Mouse (Mus musculus): Measurements from ENCODE around the gene Nrip1.
A peak's percentile ranks its signal among the peaks of the same experiment; 100 is the strongest.

Gene Nrip1

GRCm38 (mm10) chr16:76371614-76371917, 2.1 kb downstream of the Nrip1 start:
- no peak for DNase-seq

DNA sequence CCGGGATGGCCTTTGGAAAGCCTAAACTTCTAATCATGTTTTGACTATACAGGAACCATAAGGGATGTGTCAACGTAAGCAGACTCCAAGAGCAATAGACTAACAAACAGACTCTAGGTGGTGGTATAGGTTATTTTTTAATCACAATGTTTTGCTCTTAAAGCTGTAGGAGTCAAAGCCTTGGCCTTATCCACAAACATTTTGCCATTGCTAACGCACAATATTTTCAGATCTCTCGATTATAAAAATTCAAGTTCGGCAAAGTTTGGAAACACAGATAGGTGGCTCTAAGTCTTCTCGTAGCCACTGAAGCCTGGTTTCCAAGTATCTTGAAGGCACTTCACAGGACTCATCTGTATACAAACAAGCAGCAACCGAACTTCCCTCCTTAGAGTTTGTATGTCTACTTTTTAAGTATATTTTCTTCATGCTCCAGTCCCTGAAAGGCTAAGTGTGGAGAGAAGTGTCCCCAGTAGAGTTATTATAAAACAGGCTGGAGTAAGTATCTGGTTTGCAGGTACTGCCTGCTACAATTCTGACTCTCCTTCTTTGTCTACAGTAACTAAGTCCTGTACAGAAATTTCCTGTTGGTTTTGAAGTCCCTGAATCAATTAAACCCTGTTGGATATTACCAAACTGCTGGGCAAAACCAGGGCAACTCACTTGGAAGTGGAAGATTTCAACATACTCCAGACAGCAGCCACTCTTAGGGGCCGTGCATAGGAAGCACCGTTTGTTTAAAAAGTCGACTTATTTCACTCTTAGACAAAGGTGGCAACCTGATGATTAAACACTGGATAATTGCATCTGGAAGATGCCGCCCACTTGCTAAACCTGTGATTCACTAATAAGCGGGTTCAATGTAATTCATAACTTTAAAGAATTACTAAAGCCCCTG, 2.7 kb downstream of the Nrip1 start:
- no peak for DNase-seq

DNA sequence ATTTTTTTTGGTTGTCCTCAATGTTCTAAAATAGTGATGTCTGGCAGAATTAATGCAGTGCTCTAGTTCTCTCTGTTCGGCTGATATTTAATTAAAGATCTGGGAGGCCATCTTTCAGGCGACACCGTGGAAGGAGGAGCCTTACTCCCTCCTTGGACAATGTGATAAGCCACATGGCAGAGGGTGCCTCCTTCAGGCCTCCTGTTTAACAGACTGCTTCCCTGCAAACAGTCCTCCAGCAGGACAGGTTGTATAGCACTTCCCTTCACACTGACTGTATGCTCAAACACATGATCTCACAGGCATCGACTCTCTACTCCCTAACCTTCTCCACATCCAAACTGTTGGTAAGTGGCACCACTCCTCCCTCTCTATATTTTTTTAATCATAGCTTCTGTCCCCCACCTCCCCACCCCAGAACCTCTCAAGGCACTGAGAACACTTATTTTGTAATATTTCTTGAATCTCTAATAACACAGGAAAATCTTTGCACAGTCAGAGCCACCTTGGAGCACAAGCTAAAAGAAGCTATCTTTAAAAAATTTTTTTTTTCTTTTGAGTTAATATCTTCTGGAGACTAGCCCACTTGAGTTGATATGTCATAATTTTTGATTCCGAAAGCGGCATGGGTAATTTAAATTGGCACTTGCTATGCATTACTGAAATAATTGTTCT, 3.4 kb downstream of the Nrip1 start:
- peak; percentile 46 to 50 for DNase-seq

DNA sequence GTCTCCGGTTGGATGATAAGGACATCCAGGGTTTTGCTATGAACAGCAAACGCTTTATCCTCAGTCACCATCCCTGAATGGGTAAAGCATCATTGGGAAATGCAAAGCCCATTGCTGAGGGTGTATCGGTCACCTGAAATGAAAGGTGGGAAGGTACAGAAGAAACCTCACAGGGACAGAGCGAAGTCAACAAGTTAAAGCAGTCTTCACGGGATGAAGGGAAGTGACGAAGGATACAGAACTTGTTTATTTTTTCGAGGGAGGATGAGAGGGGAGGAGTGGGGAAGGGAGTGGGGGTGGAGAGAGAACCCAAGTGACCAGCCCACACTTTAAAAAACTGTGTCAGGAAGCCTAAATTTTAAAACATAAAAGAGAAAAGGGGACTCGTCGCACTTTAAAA, 4.4 kb downstream of the Nrip1 start:
- no peak for DNase-seq

GRCm38 (mm10) chr16:76367261-76367908, 6.2 kb downstream of the Nrip1 start:
- DNase-seq = no peak

- DNase-seq = no peak
These were observed 7.7 kb downstream of the Nrip1 start for GRCm38 (mm10) chr16:76365790-76366406.

DNA sequence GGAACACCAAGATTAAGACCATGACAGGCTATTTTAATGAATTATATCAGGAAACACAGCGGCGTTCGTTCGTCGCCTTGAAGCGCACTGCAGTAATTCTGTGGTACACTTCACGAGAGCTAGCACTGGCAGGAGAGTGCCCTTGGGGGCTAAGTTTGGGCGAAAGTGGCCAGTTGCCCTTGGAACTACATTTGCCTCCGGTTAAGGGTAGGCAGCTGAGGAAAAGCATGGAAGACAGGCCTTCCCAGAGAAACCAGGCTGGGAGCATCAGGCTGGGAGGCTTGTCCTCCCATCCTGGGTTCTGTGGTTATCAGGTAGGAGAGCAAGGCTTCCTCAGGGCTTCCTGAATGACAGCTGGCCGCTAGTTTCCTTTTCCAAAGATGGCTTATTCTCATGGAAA, 8.4 kb downstream of the Nrip1 start:
- no peak for DNase-seq

DNA sequence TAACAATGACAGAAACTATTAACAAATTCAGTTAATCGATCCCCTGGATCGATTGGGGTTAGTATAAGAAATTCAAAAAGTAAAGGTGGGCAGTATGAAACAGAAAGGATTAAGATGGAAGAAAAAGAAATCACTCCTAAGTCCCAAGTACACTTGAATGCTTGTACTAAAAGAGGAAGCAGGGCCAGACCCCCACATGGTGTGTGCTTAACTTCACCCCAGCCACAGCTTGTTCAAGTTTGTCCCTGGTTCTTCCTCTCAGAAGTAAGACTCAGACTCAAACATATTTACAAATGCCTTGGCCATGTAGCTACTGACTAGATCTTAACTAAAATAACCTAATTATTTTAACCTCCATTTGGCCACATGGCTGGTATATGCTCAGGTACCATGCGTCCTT, 10.0 kb downstream of the Nrip1 start:
- DNase-seq = no peak

DNA sequence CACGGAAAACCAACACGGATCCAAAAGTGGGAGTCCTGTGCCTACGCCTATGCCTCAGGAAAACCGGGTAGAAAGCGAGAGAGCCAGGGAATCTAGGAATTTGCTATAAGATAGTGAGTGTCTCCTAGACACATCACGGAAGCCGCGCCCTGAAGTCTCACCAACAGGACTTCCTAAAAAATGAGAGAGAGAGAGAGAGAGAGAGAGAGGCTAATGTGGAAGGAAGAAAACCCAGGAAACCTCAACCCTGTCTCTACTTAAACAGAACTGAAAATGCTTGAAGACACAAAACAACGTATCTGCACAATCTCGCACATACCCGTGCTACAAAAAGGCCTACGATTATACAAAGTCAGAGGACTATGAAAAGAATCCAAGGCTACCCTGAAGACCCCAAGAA, 10.6 kb downstream of the Nrip1 start:
- DNase-seq = no peak

DNA sequence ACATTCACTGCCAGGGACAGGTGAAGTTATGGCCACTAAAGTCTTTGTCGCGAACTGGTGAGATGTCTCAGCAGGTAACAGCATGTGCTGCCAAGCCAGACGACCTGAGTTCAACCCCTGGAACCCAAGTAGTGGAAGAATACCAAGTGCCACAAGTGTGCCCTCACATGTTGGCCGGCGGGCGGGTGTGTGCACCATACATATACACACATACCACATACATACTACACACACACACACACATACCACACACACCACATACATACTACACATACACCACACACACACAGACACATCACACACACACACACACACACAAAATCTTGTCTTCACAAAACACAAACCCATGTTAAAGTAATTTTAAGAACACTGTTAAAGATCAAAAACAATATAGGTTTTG, 13.2 kb downstream of the Nrip1 start:
- no peak for DNase-seq

GRCm38 (mm10) chr16:76358757-76359156, 14.9 kb downstream of the Nrip1 start:
- no peak for DNase-seq

GRCm38 (mm10) chr16:76358128-76358748, 15.4 kb downstream of the Nrip1 start:
- peak in 1 of 2 experiments; percentile 28 for DNase-seq

- DNase-seq = no peak
These were observed 16.5 kb downstream of the Nrip1 start for GRCm38 (mm10) chr16:76357155-76357554.

GRCm38 (mm10) chr16:76355947-76356550, 17.6 kb downstream of the Nrip1 start:
- DNase-seq = no peak

DNA sequence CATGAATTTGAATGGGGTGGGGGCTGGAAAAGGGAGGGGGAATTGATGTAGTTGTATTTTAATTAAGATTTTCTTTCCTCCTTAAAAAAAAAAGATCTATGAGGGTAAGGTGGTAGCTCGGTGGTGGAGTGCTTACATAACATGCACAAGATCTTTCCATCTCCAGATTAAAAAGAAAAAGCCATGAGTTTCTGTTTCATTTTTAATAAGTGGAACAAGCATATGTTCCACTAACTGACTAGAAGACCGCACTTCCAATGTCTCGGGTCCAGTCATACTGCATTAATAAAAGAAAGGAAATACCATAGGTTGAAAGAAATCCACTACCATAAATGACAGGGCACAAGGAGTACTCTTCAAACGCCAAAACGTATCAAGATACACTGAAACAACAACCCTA, 18.4 kb downstream of the Nrip1 start:
- no peak for DNase-seq

DNA sequence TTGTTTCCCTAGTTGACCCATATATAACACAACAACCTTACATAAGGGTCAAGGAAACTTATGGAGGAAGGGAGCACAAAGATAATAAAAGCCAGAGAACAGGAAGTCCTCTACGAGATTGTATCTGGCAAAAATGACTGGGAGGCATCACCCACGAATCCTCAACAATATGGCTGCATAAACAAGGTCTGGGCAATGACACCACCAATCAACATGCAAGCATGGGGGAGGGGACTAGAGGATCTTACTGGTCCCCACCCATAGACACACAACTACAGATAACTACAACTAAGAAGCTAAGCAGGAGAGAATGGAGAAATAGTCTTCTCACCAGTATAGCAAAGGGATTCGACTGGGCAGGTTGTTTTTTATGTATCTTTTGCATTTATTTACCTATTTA, 18.8 kb downstream of the Nrip1 start:
- no peak for DNase-seq

- no peak for DNase-seq
These were observed 19.3 kb downstream of the Nrip1 start for GRCm38 (mm10) chr16:76354289-76354688.

GRCm38 (mm10) chr16:76350922-76351321, 22.7 kb downstream of the Nrip1 start:
- DNase-seq = no peak

DNA sequence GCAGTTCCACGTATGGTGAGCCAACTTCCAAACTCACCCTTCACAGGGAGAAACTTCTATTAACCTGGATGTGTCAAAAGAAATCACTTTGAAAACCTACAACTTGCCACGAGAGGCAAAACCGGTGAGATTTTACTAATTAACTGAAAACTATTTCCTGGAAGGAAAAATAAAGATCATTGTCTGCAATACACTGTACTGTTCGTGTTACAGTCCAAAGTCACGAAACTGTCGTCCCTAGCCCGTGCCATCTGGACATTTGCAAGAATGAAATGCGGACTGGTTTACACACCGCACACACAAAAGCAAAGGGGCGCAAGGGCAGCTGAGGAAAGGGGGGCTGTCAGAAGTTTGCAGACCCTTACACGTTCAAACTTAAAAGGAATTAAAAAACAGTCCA, 24.6 kb downstream of the Nrip1 start:
- DNase-seq = no peak

- DNase-seq = no peak
These were observed 25.8 kb downstream of the Nrip1 start for GRCm38 (mm10) chr16:76347719-76348421.

GRCm38 (mm10) chr16:76346371-76346770, 27.3 kb downstream of the Nrip1 start:
- peak in 1 of 2 experiments; percentile 28 for DNase-seq

All from kidney, adult 8-10 months (tissue).